Mouse (Mus musculus) stomach, postnatal 0 days (tissue): ENCODE results near the gene Dbil5.

Experiments
- CTCF ChIP-seq: IDR thresholded peaks from 2 replicates; pipeline ENCODE4 v1.5.1; 2016; ENCODE audit warnings: antibody characterized with exemption, low read depth, mild to moderate bottlenecking, moderate library complexity
- EP300 ChIP-seq: optimal IDR thresholded peaks from 2 replicates; pipeline ENCODE3; 2016; ENCODE audit warnings: antibody characterized with exemption

DNA sequence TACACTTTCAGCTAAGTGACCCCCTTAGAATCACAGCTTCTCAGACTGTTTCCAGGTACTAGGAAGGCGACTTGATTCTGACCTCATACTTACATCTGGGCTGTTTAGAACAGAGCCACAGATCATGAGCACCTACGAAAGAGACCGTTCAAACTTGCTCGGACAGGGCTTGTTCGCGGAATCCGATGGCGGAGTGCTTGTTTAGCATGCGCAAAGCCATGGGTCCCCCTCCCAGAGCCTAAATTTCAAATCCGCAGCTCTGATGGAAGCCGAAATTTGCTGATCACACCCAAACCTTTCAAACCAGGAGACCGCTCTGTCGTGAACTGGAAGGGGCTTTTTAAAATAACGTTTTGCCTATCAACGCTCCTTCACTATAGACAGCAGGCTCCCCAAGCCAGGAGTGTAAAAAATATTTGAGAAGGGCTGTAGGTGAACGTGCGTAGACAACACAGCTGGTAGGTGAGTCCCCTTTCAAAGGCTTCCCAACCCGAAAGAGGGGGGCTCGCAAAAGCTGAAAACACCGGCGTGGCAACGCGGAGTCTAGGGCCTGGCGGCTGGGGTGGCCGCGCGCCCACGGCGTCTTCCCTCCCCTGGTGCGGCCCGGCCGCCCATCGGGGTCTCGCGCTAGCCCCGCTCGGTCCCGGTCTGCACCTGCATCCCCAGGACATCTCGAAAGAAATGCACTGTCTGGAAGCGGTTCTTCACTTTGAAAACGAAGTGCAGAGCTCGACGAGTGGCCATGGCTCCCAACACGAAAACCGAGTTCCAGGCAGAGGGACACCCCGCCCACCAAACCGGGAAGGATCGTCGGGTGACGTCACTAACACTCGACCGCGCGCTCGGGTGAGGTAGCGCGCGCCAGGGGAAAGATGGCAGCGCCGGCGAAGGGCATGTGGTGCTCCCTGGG, 25.7 kb downstream of the Dbil5 start, which contains the start of the genes Mrm3 and Glod4:
- TF ChIP-seq CTCF (no peak), EP300 (no peak)
